Mouse (Mus musculus): ENCODE results near the gene Rad51ap2.

Gene Rad51ap2

DNA sequence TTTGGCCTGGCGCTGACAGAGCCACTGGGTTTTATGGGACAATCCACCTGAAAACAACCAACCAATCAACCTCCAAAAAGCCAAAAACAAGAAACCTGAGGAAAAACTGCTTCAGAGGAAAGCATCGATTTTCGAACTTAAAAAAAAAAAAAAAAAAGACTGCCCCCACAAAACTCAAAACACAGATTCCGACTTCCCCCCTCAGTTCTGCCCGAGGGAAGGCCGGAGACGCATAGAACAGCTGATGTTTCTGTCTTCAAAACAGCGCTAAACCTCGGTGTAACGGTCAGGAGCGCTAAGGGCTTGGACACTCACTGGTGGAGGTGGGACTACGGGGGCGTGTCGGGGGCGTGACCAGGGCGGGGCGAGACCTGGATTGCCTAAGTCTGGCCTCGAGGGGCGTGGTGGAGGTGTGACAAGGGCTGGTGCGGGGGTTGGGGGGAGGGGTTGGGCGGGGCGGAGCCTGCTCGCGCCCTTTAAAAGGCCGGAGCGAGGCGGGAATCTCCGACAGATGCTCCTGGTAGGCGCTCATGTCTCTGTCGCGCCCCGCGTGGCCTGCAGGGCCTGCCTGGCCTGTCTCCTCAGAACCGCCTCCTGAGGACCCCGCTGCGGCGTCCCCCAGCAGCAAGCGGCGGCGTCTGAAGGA is at the start of gene Rad51ap2:
Gene Rad51ap2 (plus strand): TSS at position 531 of the 646 bp plus-strand sequence.
- in situ Hi-C loops (cut with MboI, MseI) = no loop called here

DNA sequence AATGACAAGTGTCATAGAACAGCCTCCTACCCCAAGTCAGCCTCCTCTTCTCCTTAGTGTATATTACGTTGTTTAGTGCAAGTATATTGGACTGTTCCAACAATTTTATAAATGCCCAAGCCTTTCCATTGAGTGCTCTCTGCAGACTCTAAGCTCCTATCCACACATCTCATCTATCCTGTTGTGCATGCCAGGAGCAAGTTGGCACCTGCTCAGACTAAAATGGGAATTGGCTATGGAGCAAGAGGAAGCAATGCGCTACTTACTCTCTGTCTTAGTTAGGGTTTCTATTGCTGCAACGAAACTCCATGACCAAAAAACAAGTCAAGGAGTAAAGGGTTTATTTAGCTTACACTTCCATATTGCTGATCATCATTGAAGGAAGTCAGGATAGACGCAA is 48.2 kb upstream of the Rad51ap2 start:
- in situ Hi-C loops (cut with MboI, MseI) = no loop called here

GRCm38 (mm10) chr12:11418112-11418511 is 37.8 kb upstream of the Rad51ap2 start:
- in situ Hi-C loops (cut with MboI, MseI) = no loop called here

DNA sequence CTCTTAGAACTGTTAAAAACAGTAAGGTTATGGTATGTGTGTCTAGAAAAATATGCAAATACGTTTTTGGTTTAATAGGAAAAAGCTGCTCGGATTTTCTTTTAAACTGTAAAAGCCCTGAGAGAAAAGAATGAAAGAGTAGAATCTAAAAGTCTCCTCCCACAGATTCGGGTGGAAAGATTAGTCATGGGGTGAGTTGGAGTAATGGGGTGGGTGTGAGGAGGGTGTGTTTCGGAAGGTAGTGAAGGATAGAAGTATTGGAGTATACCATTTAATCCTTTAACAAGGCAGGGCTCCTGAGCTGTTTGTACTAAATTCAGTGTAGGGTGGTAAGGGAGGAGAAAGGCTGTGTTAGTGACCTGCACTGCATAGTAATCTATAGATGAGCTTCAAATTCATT is 28.5 kb upstream of the Rad51ap2 start:
- in situ Hi-C loops (cut with MboI, MseI) = no loop called here

GRCm38 (mm10) chr12:11433126-11433525 is 22.8 kb upstream of the Rad51ap2 start:
- in situ Hi-C loops (cut with MboI, MseI) = no loop called here

GRCm38 (mm10) chr12:11433716-11434115 is 22.2 kb upstream of the Rad51ap2 start:
- in situ Hi-C loops (cut with MboI, MseI) = no loop called here

DNA sequence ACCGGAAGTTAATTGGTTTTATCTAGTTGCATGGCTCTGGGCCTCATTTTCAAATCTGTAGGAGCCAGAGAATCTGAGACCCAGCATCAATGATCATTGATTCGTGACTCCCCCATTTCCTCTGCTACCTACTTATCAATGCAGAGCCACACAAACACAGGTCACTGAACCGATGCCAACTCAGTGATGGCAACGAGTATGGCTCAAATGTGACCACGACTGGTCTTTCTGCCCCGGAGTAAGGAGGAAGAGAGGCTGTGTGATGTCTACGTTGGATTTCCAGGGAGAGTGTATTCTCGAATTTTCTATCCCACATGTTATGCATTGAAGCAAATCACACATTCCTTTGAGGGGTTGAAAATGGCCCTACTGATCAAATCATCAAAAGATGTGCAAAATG is 21.4 kb upstream of the Rad51ap2 start:
- in situ Hi-C loops (cut with MboI, MseI) = no loop called here

DNA sequence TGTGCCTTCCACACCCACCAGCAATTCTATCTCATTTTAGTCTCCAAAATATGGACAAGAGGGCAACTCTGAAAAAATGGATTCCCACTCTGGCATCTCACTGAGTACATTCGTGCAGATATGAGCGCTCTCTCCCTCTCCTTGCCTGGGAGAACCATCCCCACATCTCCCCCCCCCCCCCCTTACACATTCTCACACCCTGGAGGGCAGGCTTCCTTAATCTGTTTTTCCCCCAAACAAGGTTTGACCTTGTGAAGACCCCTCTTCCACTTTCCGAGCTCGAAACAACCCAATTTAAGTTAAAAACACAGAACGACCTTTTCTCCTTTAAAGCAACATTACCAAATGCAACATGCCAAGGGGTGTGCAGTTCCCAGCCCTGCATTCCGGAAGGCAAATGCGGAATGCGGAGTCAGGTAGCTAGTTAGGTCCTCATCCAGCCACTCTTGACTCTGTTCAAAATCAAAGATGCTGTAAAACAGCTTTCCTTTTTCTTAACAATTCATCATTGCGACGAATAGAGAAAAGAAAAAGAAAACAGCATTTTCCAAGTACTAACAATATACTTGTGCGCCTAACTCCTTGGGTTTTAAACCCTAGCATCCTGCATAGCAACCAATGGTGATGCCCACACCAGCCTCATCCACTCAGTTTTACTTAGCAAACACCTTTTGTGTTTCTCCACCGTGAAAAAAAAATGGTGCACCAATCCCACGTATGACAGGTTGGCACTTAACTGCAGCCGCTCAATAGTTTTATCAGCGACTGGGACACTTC is 20.4 kb upstream of the Rad51ap2 start:
- in situ Hi-C loops (cut with MboI, MseI) = no loop called here

- in situ Hi-C loops (cut with MboI, MseI) = no loop called here
Observed at GRCm38 (mm10) chr12:11436023-11436350, 19.9 kb upstream of the Rad51ap2 start.

- in situ Hi-C loops (cut with MboI, MseI) = no loop called here
Observed at GRCm38 (mm10) chr12:11436497-11437265, 19.2 kb upstream of the Rad51ap2 start, which contains the start of gene Vsnl1. Gene Vsnl1, minus strand, starts transcription at chr12:11436613.

GRCm38 (mm10) chr12:11437266-11437906 is 18.5 kb upstream of the Rad51ap2 start:
- in situ Hi-C loops (cut with MboI, MseI) = no loop called here

DNA sequence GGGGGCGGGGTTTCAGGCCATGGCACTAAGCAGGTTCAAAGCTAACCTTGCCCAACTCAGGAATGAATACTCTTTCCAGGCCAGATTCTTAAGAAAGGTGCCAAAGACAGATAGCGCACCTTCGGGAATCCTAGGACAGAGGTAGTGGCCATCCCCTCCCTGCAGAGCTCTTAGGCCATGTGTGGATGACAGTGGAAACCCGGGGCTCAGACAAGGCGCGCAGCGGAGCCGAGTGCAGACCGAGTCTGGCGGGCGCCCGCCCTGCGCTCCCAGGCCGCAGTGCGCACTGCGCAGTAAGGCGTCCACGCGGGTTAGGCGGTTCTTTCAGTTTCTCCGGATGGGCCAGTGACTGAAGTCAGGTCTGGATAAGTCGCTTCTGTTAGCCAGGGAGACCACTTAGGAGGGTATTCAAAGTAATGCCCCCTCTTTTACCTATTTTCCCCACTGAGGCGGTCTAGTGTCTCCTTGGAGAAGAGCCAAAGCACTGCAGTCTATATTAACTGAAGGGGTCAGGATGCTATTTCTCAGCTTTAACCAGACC is 17.9 kb upstream of the Rad51ap2 start:
- in situ Hi-C loops (cut with MboI, MseI) = no loop called here

DNA sequence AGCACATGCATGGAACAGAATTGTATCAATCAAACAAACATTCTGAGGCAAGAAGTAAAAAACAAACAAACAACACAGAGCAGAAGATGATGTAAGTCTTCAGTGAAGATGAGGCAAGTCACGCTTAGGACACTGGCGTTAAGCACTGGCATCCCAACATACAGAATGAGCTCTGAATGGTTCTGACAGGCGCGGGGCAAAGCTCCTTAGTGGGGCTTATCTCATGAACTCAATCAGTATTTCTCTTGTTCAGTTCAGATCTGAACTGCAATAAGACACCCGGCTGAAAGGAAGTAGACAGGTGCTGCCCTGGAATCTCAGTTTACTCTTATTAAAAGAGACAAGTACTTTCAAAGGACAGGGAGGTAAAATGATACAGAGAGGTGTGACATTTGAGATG is 1.7 kb upstream of the Rad51ap2 start:
- in situ Hi-C loops (cut with MboI, MseI) = no loop called here

DNA sequence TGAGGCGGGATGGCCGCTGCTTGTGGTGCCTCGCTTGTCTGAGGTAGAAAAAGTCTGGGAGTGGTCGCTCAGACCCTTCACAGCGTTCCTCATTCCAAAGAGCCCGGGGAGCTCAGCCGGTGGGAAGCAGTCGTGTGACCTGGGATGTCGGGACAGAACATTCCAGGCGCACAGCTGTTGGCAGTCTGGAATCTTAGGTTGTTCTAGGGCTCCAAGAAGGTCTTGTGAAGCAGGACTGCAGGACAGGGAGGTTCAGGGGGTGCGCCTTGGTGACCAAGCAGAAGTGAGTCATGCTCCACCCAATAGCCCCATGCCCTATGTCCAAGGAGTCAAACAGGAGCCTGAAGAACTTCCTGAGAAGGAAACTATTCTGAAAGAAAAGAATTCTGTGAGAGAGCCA is 334 bp downstream of the Rad51ap2 start:
- in situ Hi-C loops (cut with MboI, MseI) = no loop called here

DNA sequence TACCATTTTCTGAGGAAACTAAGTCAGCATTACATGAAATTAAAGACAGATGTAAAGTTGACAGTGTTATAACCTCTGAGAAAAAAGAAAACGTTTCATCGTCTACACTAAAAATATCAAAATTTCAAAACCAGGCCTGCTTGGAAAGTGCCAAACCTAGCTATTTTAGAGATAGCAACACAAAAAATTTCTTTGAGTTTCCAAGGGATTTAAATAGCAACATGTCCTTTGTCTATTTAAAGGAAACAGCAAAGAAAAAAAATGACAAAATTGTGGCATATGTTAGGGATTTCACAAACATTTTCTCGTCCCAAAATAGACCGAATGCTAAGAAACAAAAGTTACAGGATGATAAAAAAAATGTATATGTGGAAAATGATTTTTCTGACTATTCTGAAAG is 753 bp downstream of the Rad51ap2 start:
- in situ Hi-C loops (cut with MboI, MseI) = no loop called here
